Comparison of ENCODE assay signal across 13 mouse cellular contexts in the genomic region with DNA sequence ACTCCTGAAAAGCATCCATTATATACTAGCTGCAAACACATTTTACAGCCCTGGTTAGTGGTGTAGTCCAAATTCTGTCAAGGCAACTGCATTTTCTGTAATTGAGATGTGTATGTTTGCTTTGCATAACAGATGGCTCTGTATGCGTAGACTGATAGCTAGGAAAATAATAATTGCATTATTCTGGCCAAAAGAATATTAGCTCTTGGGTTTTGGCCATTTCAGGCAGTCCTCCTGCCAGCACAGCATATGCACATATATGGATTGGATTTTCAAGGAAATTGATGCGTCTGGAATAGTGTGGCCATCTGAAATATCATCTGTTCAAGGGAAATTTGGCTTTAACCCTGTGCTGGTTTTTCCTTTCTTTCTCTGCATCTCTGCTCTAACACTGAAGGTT.
A peak's percentile ranks its signal among the peaks of the same experiment; 100 is the strongest.
DNase-seq lines count a peak whose midpoint lies in the region; ATAC-seq and TF ChIP-seq lines count a peak whose summit lies in the region.
"Had no signal": no experiment of that assay in that cellular context is flagged by ENCODE, and none has a peak within 500 bp of the region (broad histone marks: within the 10 kb centered on the region; RNA-seq: fewer than 3 reads in every experiment).

No protein-coding gene starts in this region.

- 63% methylated on average over 2 of the region's 2 CpGs for WGBS in forebrain, embryonic 13.5 days
- 90% methylated on average over 2 of the region's 2 CpGs for WGBS in forebrain, embryonic 11.5 days
- 73% methylated on average over 2 of the region's 2 CpGs for WGBS in midbrain, postnatal 0 days
- 83% methylated on average over 2 of the region's 2 CpGs for WGBS in midbrain, embryonic 13.5 days
- WGBS in stomach, embryonic 16.5 days, result 45% methylated on average over 2 of the region's 2 CpGs

- H3K9ac ChIP-seq in forebrain, embryonic 13.5 days, result no peak overlapping the region
- no peak overlapping the region for H3K9ac ChIP-seq in forebrain, embryonic 11.5 days (ENCODE audit: low read length)
- H3K9ac ChIP-seq in midbrain, postnatal 0 days (replicated peaks; ENCODE audit: low read length, poor library complexity, severe bottlenecking), result no peak overlapping the region
- no peak overlapping the region for H3K9ac ChIP-seq in midbrain, embryonic 13.5 days (replicated peaks)
- no peak overlapping the region for H3K9ac ChIP-seq in stomach, embryonic 16.5 days (ENCODE audit: low read length)
- H3K9ac ChIP-seq: kidney, embryonic 15.5 days; neural tube, embryonic 12.5 days had no signal

- H3K4me3 ChIP-seq in forebrain, embryonic 13.5 days, result no peak overlapping the region
- no peak overlapping the region for H3K4me3 ChIP-seq in forebrain, embryonic 11.5 days (ENCODE audit: low read depth, low read length)
- H3K4me3 ChIP-seq in layer of hippocampus, adult 2 months, result no peak overlapping the region
- no peak overlapping the region for H3K4me3 ChIP-seq in midbrain, postnatal 0 days (ENCODE audit: low read depth, low read length)
- H3K4me3 ChIP-seq in midbrain, embryonic 13.5 days (replicated peaks), result no peak overlapping the region
- no peak overlapping the region for H3K4me3 ChIP-seq in stomach, embryonic 16.5 days (replicated peaks; ENCODE audit: low read length)
- H3K4me3 ChIP-seq: kidney, embryonic 15.5 days; left cerebral cortex, adult 2 months; neural tube, embryonic 12.5 days had no signal

- peak overlapping the region; percentile 76 for H3K27ac ChIP-seq in forebrain, embryonic 13.5 days
- H3K27ac ChIP-seq in forebrain, embryonic 11.5 days (ENCODE audit: low read depth, low read length), result no peak overlapping the region
- H3K27ac ChIP-seq in layer of hippocampus, adult 2 months, result peak overlapping the region; percentile 58; the same call in 1 of the 2 replicates
- H3K27ac ChIP-seq in midbrain, postnatal 0 days (ENCODE audit: low read depth, low read length), result no peak overlapping the region
- no peak overlapping the region for H3K27ac ChIP-seq in midbrain, embryonic 13.5 days
- H3K27ac ChIP-seq in stomach, embryonic 16.5 days (ENCODE audit: low read length), result peak overlapping the region; percentile 33; the same call in 1 of the 2 replicates
- H3K27ac ChIP-seq: kidney, embryonic 15.5 days; left cerebral cortex, adult 2 months; neural tube, embryonic 12.5 days had no signal

- no peak for TF ChIP-seq CTCF in layer of hippocampus, adult 2 months (conservative IDR thresholded peaks at IDR 0.05)
- TF ChIP-seq CTCF in midbrain, postnatal 0 days (IDR thresholded peaks at IDR 0.05), result no peak

- ATAC-seq in forebrain, embryonic 13.5 days, result peak; percentile 80
- ATAC-seq in forebrain, embryonic 11.5 days (replicated peaks; ENCODE audit: low FRiP score), result no peak
- no peak for ATAC-seq in midbrain, postnatal 0 days (ENCODE audit: low FRiP score)
- no peak for ATAC-seq in midbrain, embryonic 13.5 days
- ATAC-seq in stomach, embryonic 16.5 days (ENCODE audit: insufficient read depth, low FRiP score), result peak; percentile 61; the same call in 1 of the 2 replicates

- H3K36me3 ChIP-seq in forebrain, embryonic 13.5 days (ENCODE audit: poor library complexity, severe bottlenecking), result no peaks in the 10 kb centered on the region
- no peaks in the 10 kb centered on the region for H3K36me3 ChIP-seq in forebrain, embryonic 11.5 days (ENCODE audit: control insufficient read depth, insufficient read depth, low read length)
- no peaks in the 10 kb centered on the region for H3K36me3 ChIP-seq in midbrain, postnatal 0 days (ENCODE audit: insufficient read depth, low read length)
- no peaks in the 10 kb centered on the region for H3K36me3 ChIP-seq in midbrain, embryonic 13.5 days
- no peaks in the 10 kb centered on the region for H3K36me3 ChIP-seq in stomach, embryonic 16.5 days (ENCODE audit: control insufficient read depth, insufficient read depth, low read length)
- H3K36me3 ChIP-seq: kidney, embryonic 15.5 days; neural tube, embryonic 12.5 days had no signal

- no peaks in the 10 kb centered on the region for H3K9me3 ChIP-seq in forebrain, embryonic 13.5 days (replicated peaks)
- no peaks in the 10 kb centered on the region for H3K9me3 ChIP-seq in forebrain, embryonic 11.5 days (ENCODE audit: control insufficient read depth, low read length)
- H3K9me3 ChIP-seq in midbrain, postnatal 0 days (ENCODE audit: low read length), result no peaks in the 10 kb centered on the region
- H3K9me3 ChIP-seq in midbrain, embryonic 13.5 days, result no peaks in the 10 kb centered on the region
- no peaks in the 10 kb centered on the region for H3K9me3 ChIP-seq in stomach, embryonic 16.5 days (replicated peaks; ENCODE audit: control insufficient read depth, low read length)
- H3K9me3 ChIP-seq: kidney, embryonic 15.5 days; neural tube, embryonic 12.5 days had no signal

- H3K4me1 ChIP-seq in forebrain, embryonic 13.5 days, result peaks cover 51% of the 10 kb centered on the region
- 0 out of 2 replicates have a peak, but pooled peaks cover 2% of the 10 kb centered on the region for H3K4me1 ChIP-seq in forebrain, embryonic 11.5 days (replicated peaks; ENCODE audit: control insufficient read depth, insufficient read depth, low read length)
- H3K4me1 ChIP-seq in midbrain, postnatal 0 days (ENCODE audit: insufficient read depth, low read length), result 0 out of 2 replicates have a peak, but pooled peaks cover 3% of the 10 kb centered on the region
- peaks cover 49% of the 10 kb centered on the region for H3K4me1 ChIP-seq in midbrain, embryonic 13.5 days (replicated peaks)
- peaks cover 11% of the 10 kb centered on the region for H3K4me1 ChIP-seq in stomach, embryonic 16.5 days (ENCODE audit: control insufficient read depth, insufficient read depth, low read length)

- no peak for DNase-seq in forebrain, embryonic 11.5 days (ENCODE audit: low spot score)
- DNase-seq in layer of hippocampus, adult 2 months (ENCODE audit: low spot score in 2 of 2), result peak in 1 of 2 experiments; percentile 20
- no peak for DNase-seq in layer of hippocampus, postnatal 25 days (ENCODE audit: extremely low spot score in 1 of 2, low spot score in 1 of 2)
- peak; percentile 41 for DNase-seq in midbrain, postnatal 0 days (ENCODE audit: low spot score)
- DNase-seq in testis, postnatal 10 days (ENCODE audit: low spot score), result no peak
- DNase-seq: B cell, adult 2 months; right cerebral cortex, postnatal 25 days had no signal

- no peaks in the 10 kb centered on the region for H3K27me3 ChIP-seq in forebrain, embryonic 13.5 days
- no peaks in the 10 kb centered on the region for H3K27me3 ChIP-seq in forebrain, embryonic 11.5 days (ENCODE audit: control insufficient read depth, insufficient read depth, low read length)
- no peaks in the 10 kb centered on the region for H3K27me3 ChIP-seq in midbrain, postnatal 0 days (ENCODE audit: insufficient read depth, low read length)
- no peaks in the 10 kb centered on the region for H3K27me3 ChIP-seq in midbrain, embryonic 13.5 days
- H3K27me3 ChIP-seq in stomach, embryonic 16.5 days (ENCODE audit: control insufficient read depth, insufficient read depth, low read length), result no peaks in the 10 kb centered on the region
- H3K27me3 ChIP-seq: neural tube, embryonic 12.5 days had no signal

- no peak overlapping the region for H3K4me2 ChIP-seq in forebrain, embryonic 13.5 days
- no peak overlapping the region for H3K4me2 ChIP-seq in forebrain, embryonic 11.5 days (ENCODE audit: low read depth, low read length, severe bottlenecking)
- no peak overlapping the region for H3K4me2 ChIP-seq in midbrain, postnatal 0 days (ENCODE audit: low read depth, low read length, poor library complexity, severe bottlenecking)
- no peak overlapping the region for H3K4me2 ChIP-seq in midbrain, embryonic 13.5 days (replicated peaks)
- no peak overlapping the region for H3K4me2 ChIP-seq in stomach, embryonic 16.5 days (ENCODE audit: low read depth, low read length)
- H3K4me2 ChIP-seq: kidney, embryonic 15.5 days; neural tube, embryonic 12.5 days had no signal

Comparison
In these comparisons a context has a peak if more than half of its experiments do, and no peak if none do; other contexts are left out.
1. ATAC-seq: peak in forebrain, embryonic 13.5 days (single experiment) and stomach, embryonic 16.5 days (single experiment); none in forebrain, embryonic 11.5 days (single experiment), midbrain, postnatal 0 days (single experiment) and midbrain, embryonic 13.5 days (single experiment).
2. H3K27ac ChIP-seq: peak in forebrain, embryonic 13.5 days (single experiment), layer of hippocampus, adult 2 months (single experiment) and stomach, embryonic 16.5 days (single experiment); none in forebrain, embryonic 11.5 days (single experiment), midbrain, postnatal 0 days (single experiment) and midbrain, embryonic 13.5 days (single experiment).